Mouse (Mus musculus) brain, adult 10 weeks (tissue): ENCODE measurements around the gene Ttc9c. TPM values are rescaled to one million over a fixed set of nuclear protein-coding genes. Genes with fewer than 3 reads are reported as not detected.

ENCODE experiments used
- polyA plus RNA-seq: library from polyadenylated mRNA; stranded (reverse); fragments of 350-450 nt; fragmentation: Illumina TruSeq; extraction: RNeasy Lipid Tissue Mini Kit (QIAGEN cat#74804); gene quantifications from one replicate; pipeline ENCODE4 v1.2.3, GENCODE M21; 2015; ENCODE audit warnings: low read depth, low replicate concordance

Ttc9c gene
- polyA plus RNA-seq = 38.9 TPM

DNA sequence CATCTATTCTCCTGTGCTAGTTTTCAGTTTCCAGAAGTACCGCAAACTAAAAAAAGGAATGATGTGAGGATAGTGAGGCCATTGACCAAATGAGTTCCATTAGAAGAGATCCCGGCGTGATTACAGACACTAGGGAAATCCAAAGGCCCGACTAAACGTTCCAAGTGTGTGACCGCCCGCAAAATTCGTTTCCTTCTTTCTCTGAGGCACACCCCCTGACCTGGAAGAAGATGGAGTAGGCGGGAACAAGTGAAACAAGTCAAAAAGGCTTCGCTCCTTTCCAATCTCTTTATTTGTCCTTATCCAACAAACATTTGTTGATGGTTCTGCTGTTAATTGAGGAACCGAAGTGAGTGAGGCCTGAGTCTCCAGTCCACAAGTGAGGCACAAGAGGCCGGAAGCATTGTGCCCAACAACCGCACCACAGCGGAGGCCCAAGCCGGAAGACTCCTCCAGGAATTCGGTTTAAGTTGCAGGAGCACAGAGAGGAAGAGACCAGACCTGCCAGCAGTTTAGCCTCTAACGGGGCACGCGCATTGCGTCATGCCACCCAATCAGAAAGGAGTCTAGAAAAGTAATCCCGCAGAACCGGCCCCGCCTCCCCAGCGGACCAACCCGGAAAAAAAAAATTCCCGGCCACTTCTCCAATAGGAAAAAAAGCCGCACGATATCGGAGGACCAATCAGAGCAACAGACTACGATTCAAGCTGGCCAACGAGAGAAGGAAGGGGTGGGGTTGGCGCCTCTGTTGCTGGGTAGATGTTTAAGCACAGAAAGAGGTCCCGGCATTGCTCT, at the start of gene Ttc9c:
Gene Ttc9c (minus strand): TSS at position 533 of the 795 bp plus-strand sequence.

DNA sequence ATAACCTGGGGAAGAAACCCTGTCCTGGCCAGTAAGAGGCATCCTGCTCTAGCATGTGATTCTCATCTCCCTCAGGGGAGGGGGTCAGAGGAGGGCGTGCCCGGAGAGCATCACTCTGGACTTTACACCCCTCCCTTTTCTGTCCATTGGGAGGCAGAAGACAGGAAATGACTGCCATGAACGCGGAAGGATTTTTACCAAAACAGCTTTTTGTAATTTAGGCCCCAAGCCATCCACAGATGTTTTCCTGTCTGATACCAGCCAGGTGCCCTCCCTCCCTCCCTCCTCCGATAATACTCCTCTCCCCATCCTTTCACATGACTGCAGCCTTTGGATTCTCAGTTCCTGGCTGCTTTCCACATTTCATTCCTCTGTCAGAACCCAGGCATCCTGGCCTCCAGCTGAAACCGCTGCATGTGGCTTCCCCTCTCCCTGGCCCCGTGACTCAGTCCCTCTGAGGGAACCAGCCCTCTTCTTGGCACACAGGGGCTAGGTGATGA, 31.3 kb upstream of the Ttc9c start, which contains the start of gene Lrrn4cl:
Gene Lrrn4cl (plus strand): TSS at position 367 of the 500 bp plus-strand sequence.

DNA sequence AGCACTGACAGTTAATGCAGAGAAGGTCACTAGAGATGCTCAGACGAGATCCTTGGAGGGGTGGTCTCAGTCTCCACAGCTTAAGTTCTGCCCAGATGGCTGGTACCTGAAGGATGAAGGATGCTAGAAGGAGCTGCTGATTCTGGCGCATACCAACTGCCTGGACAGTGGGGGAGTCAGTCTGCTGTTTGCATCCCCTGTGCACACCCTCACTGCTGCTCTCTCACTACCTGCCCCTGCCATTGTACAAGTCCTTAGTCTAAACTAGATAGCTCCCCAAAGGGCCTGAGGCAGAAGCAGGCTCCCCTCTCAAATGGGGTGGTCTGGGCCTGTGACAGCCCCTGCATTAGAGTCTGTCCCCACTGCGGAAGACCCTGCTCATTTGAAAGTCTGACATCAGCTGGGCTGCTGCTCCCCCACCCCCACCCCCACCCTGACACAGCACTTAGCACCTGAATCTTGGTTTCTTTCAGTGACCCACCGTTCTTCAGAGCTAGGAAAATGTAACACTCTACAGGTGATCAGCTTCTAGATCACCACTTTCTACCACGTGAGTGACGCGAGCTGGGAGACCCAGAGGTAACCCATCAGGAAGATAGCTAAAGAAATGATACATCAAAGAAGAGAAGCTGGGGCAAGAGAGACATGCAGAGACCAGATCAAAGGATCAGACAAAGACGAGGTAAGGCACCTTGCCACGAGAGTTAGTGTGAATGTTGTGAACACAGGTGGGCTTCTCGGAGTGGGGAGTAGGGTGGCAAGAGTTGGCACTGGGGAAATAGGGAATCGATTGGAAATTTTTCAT, 20.2 kb upstream of the Ttc9c start, which contains the start of gene Gng3:
Gene Gng3 (minus strand): TSS at position 92 of the 805 bp plus-strand sequence.

DNA sequence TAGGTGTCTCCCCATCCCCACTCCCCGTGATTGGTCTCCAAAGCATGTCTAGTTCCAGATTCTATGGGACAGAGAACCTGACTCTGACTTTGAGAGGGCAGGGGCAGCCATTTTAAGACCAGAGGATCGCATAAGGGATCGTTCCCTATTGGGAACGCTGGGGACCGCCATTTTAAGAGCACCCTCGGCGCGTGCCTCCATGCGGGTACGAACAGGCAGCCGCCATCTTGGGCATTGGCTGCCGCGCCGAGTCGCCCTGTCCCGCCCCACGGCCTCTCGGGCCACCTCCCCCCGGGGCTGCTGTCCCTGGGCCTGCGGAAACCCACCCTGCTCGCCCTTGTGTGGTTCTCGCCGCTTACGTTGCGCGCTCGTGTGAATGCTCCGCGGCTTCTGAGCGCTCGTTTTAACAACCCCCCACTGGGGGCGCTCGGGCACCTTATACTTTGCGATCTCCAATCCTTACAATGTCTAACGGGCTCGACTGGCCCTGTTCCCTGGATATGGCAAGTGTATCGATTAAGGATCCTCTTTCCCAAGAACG, 18.2 kb upstream of the Ttc9c start, which contains the start of gene Bscl2:
Gene Bscl2 (plus strand): TSS at position 217 of the 541 bp plus-strand sequence.

DNA sequence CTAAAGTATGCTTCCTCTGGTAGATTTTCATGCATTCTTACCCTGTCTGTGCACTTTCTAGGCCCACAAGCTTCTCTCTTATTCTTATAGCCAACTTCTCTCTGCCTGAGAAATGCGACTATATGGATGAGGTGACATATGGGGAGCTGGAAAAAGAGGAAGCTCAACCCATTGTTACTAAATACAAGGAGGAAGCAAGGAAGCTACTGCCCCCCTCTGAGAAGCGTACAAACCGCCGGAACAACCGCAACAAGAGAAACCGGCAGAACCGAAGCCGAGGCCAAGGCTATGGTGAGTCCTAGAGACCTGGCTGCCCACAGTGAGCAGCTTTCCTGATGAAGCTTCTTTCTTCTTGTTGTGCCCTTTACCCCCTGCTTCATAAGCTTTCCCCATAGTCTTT, 10.5 kb upstream of the Ttc9c start, which contains the start of gene AC129217.1:
Gene AC129217.1 (plus strand): TSS at position 114 of the 400 bp plus-strand sequence.

DNA sequence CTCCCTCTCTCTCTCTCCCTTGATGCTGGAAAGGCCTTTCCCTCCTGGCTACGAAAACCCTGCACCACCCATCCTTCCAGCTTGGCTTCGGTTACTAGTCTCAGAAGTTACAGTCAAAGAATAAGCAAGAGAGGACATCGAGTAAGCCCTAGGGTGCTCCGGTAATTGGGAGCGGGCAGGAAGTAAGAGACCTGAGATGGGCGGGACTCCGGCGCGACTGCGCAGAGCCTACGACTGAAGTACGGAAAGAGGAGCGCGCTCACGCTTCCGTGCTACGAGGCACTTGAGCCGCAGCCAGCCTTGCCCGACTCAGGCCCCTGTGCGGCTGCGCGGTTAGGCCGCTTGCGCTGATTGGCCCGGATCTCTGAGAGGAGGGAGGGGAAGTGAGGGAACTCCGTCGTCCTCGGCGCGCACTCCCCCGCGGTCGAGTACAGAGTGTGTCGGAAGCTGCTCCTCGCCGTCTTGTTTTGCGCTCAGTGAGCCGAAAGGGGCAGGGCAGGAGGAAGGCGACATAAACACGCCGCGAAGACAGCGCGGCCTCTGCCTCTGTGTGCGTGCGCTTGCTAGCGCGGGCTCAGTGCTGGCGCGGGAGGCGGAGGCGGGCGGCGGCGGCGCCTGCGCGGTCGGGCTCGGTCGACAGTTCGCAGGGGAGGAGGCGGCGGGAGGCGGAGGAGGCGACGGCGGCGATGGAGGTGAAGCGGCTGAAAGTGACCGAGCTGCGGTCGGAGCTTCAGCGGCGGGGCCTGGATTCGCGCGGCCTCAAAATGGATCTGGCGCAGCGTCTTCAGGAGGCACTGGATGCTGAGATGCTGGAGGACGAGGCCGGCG, 677 bp upstream of the Ttc9c start, which contains the start of gene Hnrnpul2:
Gene Hnrnpul2 (plus strand): TSS at position 415 of the 828 bp plus-strand sequence.

DNA sequence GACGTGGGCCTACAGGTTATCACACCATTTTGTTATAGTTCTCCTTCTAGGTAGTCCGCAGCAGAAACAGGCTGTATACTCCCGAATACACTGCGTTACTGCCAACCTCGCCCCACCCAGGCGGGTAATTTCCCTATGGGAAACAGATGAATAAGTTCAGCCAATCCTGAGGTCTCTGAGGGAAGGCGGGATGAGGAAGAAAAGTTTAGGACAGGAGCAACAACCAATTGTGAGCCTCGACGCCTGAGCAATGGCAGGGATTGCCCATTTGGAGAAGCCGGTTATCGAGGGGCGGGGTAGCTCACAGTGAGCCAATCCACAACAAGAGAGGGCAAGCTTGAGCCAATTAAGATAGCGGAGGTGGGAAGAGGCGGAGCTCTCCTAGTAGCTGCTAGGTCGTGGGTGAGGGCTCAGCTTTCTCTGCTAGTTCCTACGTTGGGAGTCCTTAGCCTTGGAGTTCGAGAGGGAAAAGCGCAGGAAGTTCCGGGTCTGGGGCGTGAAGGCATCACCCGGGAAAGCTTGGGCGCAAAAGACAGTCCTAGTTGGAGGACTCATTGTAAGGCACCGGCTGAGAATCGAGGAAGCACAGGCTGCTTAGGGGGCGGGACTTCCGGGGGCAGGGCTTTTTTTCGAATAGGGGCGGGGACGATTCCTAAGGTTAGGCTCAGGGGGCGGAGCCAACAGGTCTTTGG, 16.9 kb downstream of the Ttc9c start, which contains the start of gene Zbtb3:
Gene Zbtb3 (plus strand): TSS at position 426 of the 692 bp plus-strand sequence.

DNA sequence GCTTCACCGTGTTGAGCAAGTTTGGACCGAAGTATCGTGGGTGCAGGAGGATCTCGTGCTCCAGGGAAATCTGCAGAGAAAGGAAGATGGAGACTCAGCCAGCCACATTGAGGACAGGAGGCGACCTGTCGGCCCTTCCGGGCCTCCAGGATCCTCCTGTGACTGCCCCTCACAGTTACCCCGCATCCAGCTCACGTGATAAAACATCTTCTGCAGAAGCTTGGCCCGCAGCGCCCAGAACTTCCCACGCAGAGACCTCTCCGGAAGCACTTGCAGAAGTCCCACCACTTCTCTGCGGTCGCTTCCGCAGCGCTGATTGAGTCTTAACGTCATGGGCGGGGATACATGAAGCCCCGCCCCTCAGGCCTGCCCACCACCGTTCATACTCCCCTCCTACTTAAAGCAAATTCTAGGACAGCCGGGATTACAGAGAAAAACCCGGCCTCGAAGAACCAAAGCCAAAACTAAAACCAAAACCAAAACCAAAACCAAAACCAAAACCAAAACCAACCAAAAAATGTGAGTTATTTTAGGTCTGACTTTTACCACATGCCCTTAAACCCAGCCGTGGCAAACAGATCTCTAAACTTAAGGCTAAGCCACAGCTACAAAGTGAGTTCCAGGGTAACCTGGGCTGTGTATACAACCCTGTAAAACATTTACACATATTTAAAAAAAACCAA, 20.7 kb downstream of the Ttc9c start, which contains the start of gene Polr2g:
Gene Polr2g (minus strand): TSS at position 314 of the 683 bp plus-strand sequence.

DNA sequence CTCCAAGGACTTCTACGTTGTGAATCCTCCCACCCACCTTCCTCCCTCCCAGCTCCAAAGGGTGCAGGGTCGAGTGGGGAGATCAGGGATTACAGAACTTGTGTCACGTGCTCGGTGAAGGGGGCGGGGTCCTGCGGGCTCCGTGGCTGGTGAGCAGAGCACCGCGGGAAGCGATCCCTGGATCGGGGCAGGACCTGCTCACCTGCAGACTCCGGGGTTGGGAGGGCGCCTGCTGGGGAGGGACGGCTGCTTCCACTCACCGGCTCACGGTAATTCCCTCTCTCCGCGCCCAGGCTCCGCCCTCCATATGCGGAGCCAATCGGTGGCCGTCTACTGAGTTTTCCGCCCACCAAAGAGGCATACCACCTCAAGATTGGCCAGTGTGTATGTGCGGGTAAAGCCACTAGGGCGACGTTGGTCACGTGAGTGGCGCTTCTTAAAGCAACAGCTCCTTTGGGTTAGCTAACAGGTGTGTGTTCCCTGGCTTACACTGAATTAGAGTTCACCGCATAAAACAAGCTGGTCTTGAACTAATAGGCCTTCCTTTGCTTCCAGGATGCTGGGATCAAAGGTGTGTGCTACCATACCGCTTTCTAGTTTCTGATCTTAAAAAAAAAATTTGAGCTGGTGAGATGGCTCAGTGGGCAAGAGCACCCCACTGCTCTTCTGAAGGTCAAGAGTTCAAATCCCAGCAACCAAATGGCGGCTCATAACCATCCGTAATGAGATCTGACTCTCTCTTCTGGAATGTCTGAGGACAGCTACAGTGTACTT, 32.9 kb downstream of the Ttc9c start, which contains the start of gene Taf6l:
Gene Taf6l (minus strand): TSS at position 410 of the 774 bp plus-strand sequence.

DNA sequence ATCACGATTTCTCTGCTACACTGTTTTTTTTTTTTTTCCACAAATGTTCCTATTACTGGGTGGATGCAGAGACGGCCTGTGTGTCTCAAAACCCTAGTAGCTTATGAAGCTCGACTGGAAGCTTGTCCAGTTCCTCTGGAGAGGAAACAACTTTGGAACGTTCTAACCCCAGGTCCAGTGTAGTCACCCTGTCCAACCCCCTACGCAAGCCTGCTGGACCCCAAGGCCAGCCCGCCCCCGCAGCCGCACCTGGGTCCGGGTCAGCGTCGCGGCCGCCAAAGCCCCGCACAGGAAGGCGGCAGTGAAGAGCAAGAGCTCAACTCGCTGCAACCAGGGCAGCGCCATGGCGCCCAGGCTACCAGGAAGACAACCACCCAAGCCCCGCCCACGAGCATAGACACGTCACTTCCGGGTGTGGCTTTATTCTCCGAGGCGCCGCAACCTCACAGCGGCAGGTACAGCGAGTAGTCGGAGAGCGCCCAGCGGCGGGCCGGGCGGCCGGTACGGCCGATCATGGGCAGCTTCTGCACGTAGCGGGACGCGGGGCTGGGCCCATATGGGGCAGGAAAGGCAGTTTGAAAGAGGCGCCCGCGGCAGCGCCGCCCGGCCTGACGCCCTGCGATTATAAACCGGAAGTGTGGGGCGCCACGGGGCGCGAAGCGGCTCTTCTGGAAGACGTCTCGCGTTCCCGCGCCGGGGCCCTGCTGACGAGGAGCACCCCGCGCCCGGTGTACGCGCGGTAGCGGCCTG, 44.9 kb downstream of the Ttc9c start, which contains the start of gene Tmem179b:
Gene Tmem179b (minus strand): TSS at position 382 of the 750 bp plus-strand sequence.

DNA sequence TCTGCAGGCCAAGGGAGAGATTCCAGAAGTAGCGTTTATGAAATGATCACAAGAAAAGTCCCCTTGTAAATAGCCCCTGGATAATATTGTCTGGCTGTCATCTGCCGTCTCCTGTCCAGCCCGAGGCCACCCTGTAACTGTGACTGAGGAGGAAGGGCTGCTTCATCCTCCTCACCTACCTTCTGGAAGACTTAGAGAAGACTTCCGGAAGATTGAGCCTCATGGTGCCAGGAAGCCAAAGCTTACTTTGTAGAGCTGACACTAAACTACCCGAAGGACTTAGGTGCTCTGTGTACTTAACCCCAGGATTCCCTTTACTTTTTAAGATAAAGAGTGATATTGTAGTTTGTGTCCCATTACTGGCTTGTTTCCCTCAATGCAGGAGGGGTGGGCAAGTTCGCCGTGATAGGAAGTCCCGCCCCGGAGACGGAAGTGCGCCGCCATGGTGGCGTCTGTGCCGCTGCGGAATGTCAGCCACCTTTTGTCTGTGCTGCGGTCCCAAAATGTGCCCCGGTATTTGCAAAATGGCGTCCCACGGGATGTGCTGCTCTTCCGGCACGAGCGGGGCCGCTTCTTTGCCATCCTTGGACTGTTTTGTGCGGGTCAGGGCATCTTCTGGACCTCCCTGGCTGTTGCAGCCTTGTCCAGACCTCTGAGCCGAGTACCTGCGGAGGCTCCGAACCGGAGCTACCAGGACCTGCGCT, 48.4 kb downstream of the Ttc9c start, which contains the start of gene Tmem223:
Gene Tmem223 (plus strand): TSS at position 430 of the 704 bp plus-strand sequence.

Other genes starting within 250 kb of the Ttc9c start
- 13.3 TPM for gene Slc22a8, start 228.1 kb downstream of the Ttc9c start, polyA plus RNA-seq
- 2.3 TPM for gene Slc22a6, start 201.3 kb downstream of the Ttc9c start, polyA plus RNA-seq
- 78.9 TPM for gene Chrm1, start 155.5 kb downstream of the Ttc9c start, polyA plus RNA-seq
- gene Slc3a2, start 96.0 kb downstream of the Ttc9c start, polyA plus RNA-seq = 155 TPM
- 52.0 TPM for gene Wdr74, start 83.5 kb downstream of the Ttc9c start, polyA plus RNA-seq
- not detected for gene 1700092M07Rik, start 78.6 kb downstream of the Ttc9c start, polyA plus RNA-seq
- gene Stx5a, start 77.9 kb downstream of the Ttc9c start, polyA plus RNA-seq = 93.3 TPM
- 89.5 TPM for gene Nxf1, start 62.3 kb downstream of the Ttc9c start, polyA plus RNA-seq
- gene Tmem223, start 48.3 kb downstream of the Ttc9c start, polyA plus RNA-seq = 109 TPM
- 11.0 TPM for gene Tmem179b, start 44.9 kb downstream of the Ttc9c start, polyA plus RNA-seq
- 12.2 TPM for gene Taf6l, start 32.9 kb downstream of the Ttc9c start, polyA plus RNA-seq
- gene Polr2g, start 20.8 kb downstream of the Ttc9c start, polyA plus RNA-seq = 206 TPM
- gene Zbtb3, start 16.8 kb downstream of the Ttc9c start, polyA plus RNA-seq = 4.3 TPM
- gene Hnrnpul2, start 677 bp upstream of the Ttc9c start, polyA plus RNA-seq = 102 TPM
- gene AC129217.1, start 10.4 kb upstream of the Ttc9c start, polyA plus RNA-seq = not detected
- 92.5 TPM for gene Bscl2, start 18.1 kb upstream of the Ttc9c start, polyA plus RNA-seq
- 191 TPM for gene Gng3, start 19.9 kb upstream of the Ttc9c start, polyA plus RNA-seq
- gene Lrrn4cl, start 31.4 kb upstream of the Ttc9c start, polyA plus RNA-seq = 0.82 TPM
- gene Ubxn1, start 52.2 kb upstream of the Ttc9c start, polyA plus RNA-seq = 140 TPM
- 52.0 TPM for gene Uqcc3, start 61.6 kb upstream of the Ttc9c start, polyA plus RNA-seq
- 15.7 TPM for gene Lbhd1, start 64.4 kb upstream of the Ttc9c start, polyA plus RNA-seq
- gene Gm49403, start 64.6 kb upstream of the Ttc9c start, polyA plus RNA-seq = not detected
- 47.2 TPM for gene 1810009A15Rik, start 69.5 kb upstream of the Ttc9c start, polyA plus RNA-seq
- not detected for gene Gm49416, start 69.6 kb upstream of the Ttc9c start, polyA plus RNA-seq
- 12.2 TPM for gene Ints5, start 73.7 kb upstream of the Ttc9c start, polyA plus RNA-seq
- gene Ganab, start 78.7 kb upstream of the Ttc9c start, polyA plus RNA-seq = 81.9 TPM
- 219 TPM for gene B3gat3, start 101.0 kb upstream of the Ttc9c start, polyA plus RNA-seq
- 10.4 TPM for gene Rom1, start 110.0 kb upstream of the Ttc9c start, polyA plus RNA-seq
- gene Eml3, start 110.2 kb upstream of the Ttc9c start, polyA plus RNA-seq = 10.3 TPM
- gene Mta2, start 122.5 kb upstream of the Ttc9c start, polyA plus RNA-seq = 42.2 TPM
- 16.9 TPM for gene Tut1, start 134.5 kb upstream of the Ttc9c start, polyA plus RNA-seq
- gene Eef1g, start 147.7 kb upstream of the Ttc9c start, polyA plus RNA-seq = 367 TPM
- gene Ahnak, start 170.0 kb upstream of the Ttc9c start, polyA plus RNA-seq = 5.2 TPM